ENCODE assay signal across 8 mouse cellular contexts in genomic region chr19:10402771-10403494, GRCm38 (mm10). TPM values are rescaled to one million over a fixed set of nuclear protein-coding genes. Genes with fewer than 3 reads are reported as not detected.
A peak's percentile ranks its signal among the peaks of the same experiment; 100 is the strongest.
DNase-seq lines count a peak whose midpoint lies in the region; ATAC-seq and TF ChIP-seq lines count a peak whose summit lies in the region.

No protein-coding gene starts in this region.

- peak in 1 of 2 experiments; percentile 60 for DNase-seq in left cerebral cortex, adult 2 months (ENCODE audit: extremely low spot score in 1 of 2, low spot score in 2 of 2)
- DNase-seq in left cerebral cortex, adult 11 months (ENCODE audit: low spot score), result no peak
- peak; percentile 65 for DNase-seq in WW6 (ENCODE audit: low read depth, low spot score)
- peak; percentile 91 for DNase-seq in limb, embryonic 11.5 days (ENCODE audit: low spot score)
- no peak for DNase-seq in frontal cortex, postnatal 25 days (ENCODE audit: low spot score in 2 of 2)

- peak; percentile 96 for ATAC-seq in common myeloid progenitor, adult 5-6 weeks (replicated peaks; ENCODE audit: low read depth, poor library complexity, severe bottlenecking)
- ATAC-seq in intestine, embryonic 16.5 days, result peak; percentile 63
- ATAC-seq in limb, embryonic 11.5 days (ENCODE audit: insufficient number of reproducible peaks, low FRiP score, low TSS enrichment, low read depth), result no peak
- 0 out of 2 replicates have a peak, but pooled peaks have one; percentile 11 for ATAC-seq in neural tube, embryonic 15.5 days (ENCODE audit: low FRiP score)

- no peaks in the 10 kb centered on the region for H3K27me3 ChIP-seq in intestine, embryonic 16.5 days (replicated peaks; ENCODE audit: control insufficient read depth, insufficient read depth, low read length)
- no peaks in the 10 kb centered on the region for H3K27me3 ChIP-seq in limb, embryonic 11.5 days (ENCODE audit: control insufficient read depth, insufficient read depth, low read length)
- H3K27me3 ChIP-seq in neural tube, embryonic 15.5 days (replicated peaks), result no peaks in the 10 kb centered on the region

- no peak overlapping the region for H3K9ac ChIP-seq in intestine, embryonic 16.5 days (ENCODE audit: low read depth, low read length)
- H3K9ac ChIP-seq in limb, embryonic 11.5 days (ENCODE audit: low read length), result no peak overlapping the region
- H3K9ac ChIP-seq in neural tube, embryonic 15.5 days (replicated peaks), result no peak overlapping the region

- peak overlapping the region; percentile 80 for H3K27ac ChIP-seq in left cerebral cortex, adult 2 months
- no peak overlapping the region for H3K27ac ChIP-seq in intestine, embryonic 16.5 days (ENCODE audit: low read length)
- no peak overlapping the region for H3K27ac ChIP-seq in limb, embryonic 11.5 days (replicated peaks; ENCODE audit: low read depth, low read length)
- H3K27ac ChIP-seq in neural tube, embryonic 15.5 days (replicated peaks), result no peak overlapping the region

- H3K4me2 ChIP-seq in intestine, embryonic 16.5 days (ENCODE audit: low read depth, low read length), result no peak overlapping the region
- no peak overlapping the region for H3K4me2 ChIP-seq in limb, embryonic 11.5 days (ENCODE audit: low read depth, severe bottlenecking)
- H3K4me2 ChIP-seq in neural tube, embryonic 15.5 days, result no peak overlapping the region

- H3K4me3 ChIP-seq in left cerebral cortex, adult 2 months, result no peak overlapping the region
- H3K4me3 ChIP-seq in intestine, embryonic 16.5 days (ENCODE audit: low read length), result no peak overlapping the region
- H3K4me3 ChIP-seq in limb, embryonic 11.5 days (ENCODE audit: low read depth, low read length), result no peak overlapping the region
- H3K4me3 ChIP-seq in neural tube, embryonic 15.5 days (replicated peaks), result no peak overlapping the region

- no peaks in the 10 kb centered on the region for H3K9me3 ChIP-seq in intestine, embryonic 16.5 days (ENCODE audit: control insufficient read depth, low read length)
- H3K9me3 ChIP-seq in limb, embryonic 11.5 days (ENCODE audit: control insufficient read depth, low read length), result no peaks in the 10 kb centered on the region
- no peaks in the 10 kb centered on the region for H3K9me3 ChIP-seq in neural tube, embryonic 15.5 days (replicated peaks)

- no peaks in the 10 kb centered on the region for H3K36me3 ChIP-seq in intestine, embryonic 16.5 days (ENCODE audit: control insufficient read depth, insufficient read depth, low read length)
- no peaks in the 10 kb centered on the region for H3K36me3 ChIP-seq in limb, embryonic 11.5 days (ENCODE audit: control insufficient read depth, insufficient read depth, low read length)
- H3K36me3 ChIP-seq in neural tube, embryonic 15.5 days, result no peaks in the 10 kb centered on the region

- WGBS in intestine, embryonic 16.5 days, result 20% methylated on average over 16 of the region's 16 CpGs
- 23% methylated on average over 16 of the region's 16 CpGs for WGBS in limb, embryonic 11.5 days
- WGBS in neural tube, embryonic 15.5 days, result 25% methylated on average over 16 of the region's 16 CpGs

- no peaks in the 10 kb centered on the region for H3K4me1 ChIP-seq in intestine, embryonic 16.5 days (ENCODE audit: control insufficient read depth, insufficient read depth, low read length)
- no peaks in the 10 kb centered on the region for H3K4me1 ChIP-seq in limb, embryonic 11.5 days (ENCODE audit: control insufficient read depth, insufficient read depth, low read length)
- peaks cover 33% of the 10 kb centered on the region for H3K4me1 ChIP-seq in neural tube, embryonic 15.5 days

- intact Hi-C loops in left cerebral cortex, adult 2 months (cut with DNase I), result no loop called here

- TF ChIP-seq CTCF in left cerebral cortex, adult 2 months (IDR thresholded peaks at IDR 0.05), result peak; percentile 70

RNA-seq across cellular contexts. Expression of gene Syt7, which starts 14.0 kb away (rescaled TPM):
- 100 to 1,000 TPM; 326 to 329 TPM for total RNA-seq in left cerebral cortex, adult 2 months (2021)
- total RNA-seq in common myeloid progenitor, adult 5-6 weeks (2017), result not detected in 2 replicates
- 0.94 and 1.3 TPM in 2 replicates for polyA plus RNA-seq in intestine, embryonic 16.5 days (2015; fragmentation: Nextera tagmentation; extraction: Ambion mirVana)
- 0.45 and 0.55 TPM in 2 replicates for polyA plus RNA-seq in limb, embryonic 11.5 days (2014; fragmentation: Nextera tagmentation; extraction: Ambion mirVana)
- polyA plus RNA-seq in neural tube, embryonic 15.5 days (2015; fragmentation: Nextera tagmentation; extraction: Ambion mirVana), result 10.4 and 17.3 TPM in 2 replicates

RNA-seq across cellular contexts. Expression of gene Lrrc10b, which starts 54.3 kb away (rescaled TPM):
- 10 to 100 TPM in 1 of 2 experiments, 1 to 10 TPM in 1; 6.9 to 15.8 TPM for total RNA-seq in left cerebral cortex, adult 2 months (2021)
- not detected in 2 replicates for total RNA-seq in common myeloid progenitor, adult 5-6 weeks (2017)
- polyA plus RNA-seq in intestine, embryonic 16.5 days (2015; fragmentation: Nextera tagmentation; extraction: Ambion mirVana), result 0.18 and 0.55 TPM in 2 replicates
- polyA plus RNA-seq in limb, embryonic 11.5 days (2014; fragmentation: Nextera tagmentation; extraction: Ambion mirVana), result 0.09 TPM in 1 of 2 replicates, not detected in the other
- 1.1 and 1.3 TPM in 2 replicates for polyA plus RNA-seq in neural tube, embryonic 15.5 days (2015; fragmentation: Nextera tagmentation; extraction: Ambion mirVana)

Comparison
In these comparisons a context has a peak if more than half of its experiments do, and no peak if none do; other contexts are left out.
1. DNase-seq: peak in WW6 (single experiment) and limb, embryonic 11.5 days (single experiment); none in left cerebral cortex, adult 11 months (single experiment) and frontal cortex, postnatal 25 days (0 of 2).